In the genomic region with DNA sequence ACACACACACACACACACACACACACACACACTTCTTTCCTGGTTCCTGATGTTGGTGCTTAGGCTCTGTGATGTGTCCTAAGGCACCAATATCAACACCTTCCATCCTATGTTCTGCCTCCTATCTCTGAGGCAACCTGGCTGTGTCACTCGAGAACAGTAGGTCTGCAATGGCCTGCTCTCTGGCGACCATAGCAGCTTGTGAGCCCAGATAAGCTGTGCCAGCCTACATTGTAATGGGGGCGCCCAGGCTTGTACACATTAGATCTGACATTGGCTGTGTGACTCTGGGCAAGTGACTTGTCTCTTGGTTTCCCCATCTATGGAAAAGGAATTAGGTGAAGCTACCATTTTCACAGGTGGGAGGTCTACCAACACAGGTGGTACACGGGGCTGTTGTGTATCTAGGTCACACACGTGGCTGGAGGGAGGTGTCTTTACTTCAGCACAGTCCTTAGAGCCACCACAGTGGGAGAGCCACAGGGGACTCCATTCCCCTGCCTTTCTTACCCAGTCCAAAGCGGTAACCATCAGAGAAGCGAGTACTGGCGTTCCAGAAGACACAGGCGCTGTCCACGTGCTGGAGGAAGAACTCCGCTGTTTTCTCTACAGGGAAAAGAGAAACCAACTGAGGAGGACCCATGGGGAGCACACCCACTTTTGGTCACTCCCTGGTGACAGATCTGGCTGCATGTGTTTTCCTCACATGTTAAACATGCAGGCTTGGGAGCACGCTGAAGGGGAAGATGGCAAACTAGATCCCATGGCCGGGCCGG, we compare ENCODE assay signal across 13 mouse cellular contexts. TPM values are rescaled to one million over a fixed set of nuclear protein-coding genes. Genes with fewer than 3 reads are reported as not detected.
DNase-seq lines count a peak whose midpoint lies in the region; ATAC-seq and TF ChIP-seq lines count a peak whose summit lies in the region.
"Had no signal": no experiment of that assay in that cellular context is flagged by ENCODE, and none has a peak within 500 bp of the region (broad histone marks: within the 10 kb centered on the region; RNA-seq: fewer than 3 reads in every experiment).

No protein-coding gene starts in this region.

- peak; percentile 42 for ATAC-seq in lung, embryonic 14.5 days (ENCODE audit: insufficient read depth)
- ATAC-seq in liver, embryonic 14.5 days (ENCODE audit: insufficient read depth) = peak; percentile 97
- ATAC-seq: forebrain, embryonic 15.5 days had no signal

- H3K27me3 ChIP-seq in lung, embryonic 14.5 days (ENCODE audit: insufficient read depth, low read length) = no peaks in the 10 kb centered on the region
- H3K27me3 ChIP-seq in liver, embryonic 14.5 days (ENCODE audit: control insufficient read depth, insufficient read depth, low read length) = no peaks in the 10 kb centered on the region
- H3K27me3 ChIP-seq: forebrain, embryonic 15.5 days had no signal

- H3K27ac ChIP-seq in lung, embryonic 14.5 days (ENCODE audit: low read depth) = peak overlapping the region; percentile 85
- peak overlapping the region; percentile 67 for H3K27ac ChIP-seq in liver, embryonic 14.5 days
- H3K27ac ChIP-seq: forebrain, embryonic 15.5 days had no signal

- H3K9me3 ChIP-seq in lung, embryonic 14.5 days (ENCODE audit: low read depth, low read length) = no peaks in the 10 kb centered on the region
- H3K9me3 ChIP-seq in liver, embryonic 14.5 days (ENCODE audit: control insufficient read depth, low read length) = no peaks in the 10 kb centered on the region
- H3K9me3 ChIP-seq: forebrain, embryonic 15.5 days had no signal

- peak; percentile 97 for TF ChIP-seq EP300 in liver, embryonic 14.5 days (IDR thresholded peaks at IDR 0.05; ENCODE audit: low read depth)

- DNase-seq in lung, embryonic 14.5 days = peak; percentile 71
- no peak for DNase-seq in lung, postnatal 36 days
- peak; percentile 85 for DNase-seq in c-Kit-positive CD71-positive TER-119-negative erythroid progenitor cells, embryonic 14.5 days (ENCODE audit: low read depth)
- peak; percentile 78 to 86 (median 85) for DNase-seq in liver, embryonic 14.5 days (ENCODE audit: low read depth in 3 of 3, low spot score in 3 of 3)
- DNase-seq in spleen, postnatal 4 days (ENCODE audit: low spot score in 2 of 2) = peak; percentile 67 to 73
- DNase-seq in natural killer cell, adult 2 months (ENCODE audit: low spot score in 2 of 2) = no peak
- no peak for DNase-seq in urinary bladder, postnatal 14 days (ENCODE audit: low spot score)
- no peak for DNase-seq in kidney, adult 11 months
- DNase-seq: adrenal gland, postnatal 14 days; cerebellum, adult 11 months; gastrocnemius, postnatal 10 days; kidney, postnatal 25 days had no signal

- TF ChIP-seq CTCF in lung, embryonic 14.5 days (IDR thresholded peaks at IDR 0.05; ENCODE audit: low read depth) = no peak
- no peak for TF ChIP-seq CTCF in liver, embryonic 14.5 days (IDR thresholded peaks at IDR 0.05; ENCODE audit: low read depth)

- H3K9ac ChIP-seq in lung, embryonic 14.5 days = no peak overlapping the region
- H3K9ac ChIP-seq in liver, embryonic 14.5 days (replicated peaks) = no peak overlapping the region
- H3K9ac ChIP-seq: forebrain, embryonic 15.5 days had no signal

- 76% methylated on average over 14 of the region's 14 CpGs for WGBS in lung, embryonic 14.5 days
- WGBS in liver, embryonic 14.5 days (ENCODE audit: insufficient replicate concordance) = 62% methylated on average over 14 of the region's 14 CpGs

- no peak overlapping the region for H3K4me2 ChIP-seq in lung, embryonic 14.5 days
- H3K4me2 ChIP-seq in liver, embryonic 14.5 days (ENCODE audit: low read depth) = peak overlapping the region; percentile 40
- H3K4me2 ChIP-seq: forebrain, embryonic 15.5 days had no signal

- H3K4me1 ChIP-seq in lung, embryonic 14.5 days (ENCODE audit: insufficient read depth) = peaks cover 8% of the 10 kb centered on the region; the same call in 1 of the 2 replicates
- H3K4me1 ChIP-seq in liver, embryonic 14.5 days (replicated peaks; ENCODE audit: control insufficient read depth in 2 of 2, insufficient read depth in 2 of 2, low read length in 1 of 2) = peaks cover 12 to 22% of the 10 kb centered on the region in 2 experiments
- H3K4me1 ChIP-seq: forebrain, embryonic 15.5 days had no signal

- no peak overlapping the region for H3K4me3 ChIP-seq in lung, embryonic 14.5 days (ENCODE audit: low read depth, low read length)
- no peak overlapping the region for H3K4me3 ChIP-seq in liver, embryonic 14.5 days (ENCODE audit: insufficient read depth in 1 of 2, low read depth in 2 of 2, low read length in 2 of 2)
- H3K4me3 ChIP-seq: forebrain, embryonic 15.5 days had no signal

- peaks cover 69% of the 10 kb centered on the region for H3K36me3 ChIP-seq in lung, embryonic 14.5 days (ENCODE audit: insufficient read depth)
- H3K36me3 ChIP-seq in liver, embryonic 14.5 days (replicated peaks; ENCODE audit: control insufficient read depth, insufficient read depth, low read depth) = peaks cover 45% of the 10 kb centered on the region

RNA-seq across cellular contexts. Expression of a gene that starts 35.1 kb away (rescaled TPM):
- polyA plus RNA-seq in lung, embryonic 14.5 days (2014; fragmentation: Nextera tagmentation; extraction: Ambion mirVana) = 70.1 TPM in 2 replicates
- 20.5 and 26.7 TPM in 2 replicates for polyA plus RNA-seq in liver, embryonic 14.5 days (2012; rRNA removed)
- polyA plus RNA-seq in liver, embryonic 14.5 days (2014; fragmentation: Nextera tagmentation; extraction: Ambion mirVana) = 25.6 and 30.8 TPM in 2 replicates

RNA-seq across cellular contexts. Expression of a gene that starts 39.6 kb away (rescaled TPM):
- 46.6 and 50.7 TPM in 2 replicates for polyA plus RNA-seq in lung, embryonic 14.5 days (2014; fragmentation: Nextera tagmentation; extraction: Ambion mirVana)
- polyA plus RNA-seq in liver, embryonic 14.5 days (2012; rRNA removed) = 6.6 and 11.3 TPM in 2 replicates
- 31.0 and 32.5 TPM in 2 replicates for polyA plus RNA-seq in liver, embryonic 14.5 days (2014; fragmentation: Nextera tagmentation; extraction: Ambion mirVana)

RNA-seq across cellular contexts. Expression of a gene that starts 58.8 kb away (rescaled TPM):
- 10.4 and 11.2 TPM in 2 replicates for polyA plus RNA-seq in lung, embryonic 14.5 days (2014; fragmentation: Nextera tagmentation; extraction: Ambion mirVana)
- 1.4 and 1.5 TPM in 2 replicates for polyA plus RNA-seq in liver, embryonic 14.5 days (2012; rRNA removed)
- polyA plus RNA-seq in liver, embryonic 14.5 days (2014; fragmentation: Nextera tagmentation; extraction: Ambion mirVana) = 1.5 and 2.1 TPM in 2 replicates

RNA-seq across cellular contexts. Expression of a gene that starts 59.0 kb away (rescaled TPM):
- 12.7 and 15.4 TPM in 2 replicates for polyA plus RNA-seq in lung, embryonic 14.5 days (2014; fragmentation: Nextera tagmentation; extraction: Ambion mirVana)
- 1.5 and 1.6 TPM in 2 replicates for polyA plus RNA-seq in liver, embryonic 14.5 days (2012; rRNA removed)
- 2.5 and 2.8 TPM in 2 replicates for polyA plus RNA-seq in liver, embryonic 14.5 days (2014; fragmentation: Nextera tagmentation; extraction: Ambion mirVana)

Comparison
In these comparisons a context has a peak if more than half of its experiments do, and no peak if none do; other contexts are left out.
1. DNase-seq: peak in lung, embryonic 14.5 days (single experiment), c-Kit-positive CD71-positive TER-119-negative erythroid progenitor cells, embryonic 14.5 days (single experiment), liver, embryonic 14.5 days (3 of 3) and spleen, postnatal 4 days (2 of 2); none in lung, postnatal 36 days (single experiment), natural killer cell, adult 2 months (0 of 2), urinary bladder, postnatal 14 days (single experiment) and kidney, adult 11 months (single experiment).